Mouse (Mus musculus) adrenal gland, postnatal 36 days (tissue): ENCODE measurements around the gene Umodl1. TPM values are rescaled to one million over a fixed set of nuclear protein-coding genes. Genes with fewer than 3 reads are reported as not detected.
A peak's percentile ranks its signal among the peaks of the same experiment; 100 is the strongest.

ENCODE experiments used
- DNase-seq, 2 experiments: peaks; one replicate each; pipeline ENCODE4 v3.0.0; 2021; ENCODE audit warnings: mixed read lengths in 1 of 2
- microRNA-seq: library from miRNA; unstranded; fragments of <30 nt; microRNA quantifications from one replicate; pipeline ENCODE4 v1.2.0, GENCODE M21; 2021
- total RNA-seq, 2 experiments: library from RNA; stranded (reverse); gene quantifications; 2 replicates each; pipeline ENCODE4 v1.2.3; 2021

Umodl1 gene
- total RNA-seq, 2 experiments from 2014 or later: 1.1 TPM; not detected in 1

DNA sequence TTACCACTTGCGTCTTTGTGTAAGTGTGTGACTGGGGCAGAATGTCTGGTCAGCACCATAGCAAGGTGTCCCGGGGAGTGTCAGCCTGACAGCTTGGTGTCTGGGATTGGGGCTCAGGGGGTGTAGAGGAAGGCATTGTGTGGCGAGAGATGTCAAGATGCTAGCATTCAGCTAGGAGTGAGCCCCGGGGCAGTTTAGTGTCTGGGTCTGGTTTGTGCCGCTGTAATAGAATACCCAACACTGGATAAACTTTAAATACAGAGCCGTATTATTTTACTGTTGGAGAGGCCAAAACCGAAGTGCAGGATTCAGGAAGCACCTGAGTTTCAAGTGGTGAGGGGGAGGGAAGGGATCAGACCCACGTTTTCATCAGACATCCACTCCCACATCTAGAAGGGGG, 82.9 kb downstream of the Umodl1 start:
- no peak for DNase-seq

DNA sequence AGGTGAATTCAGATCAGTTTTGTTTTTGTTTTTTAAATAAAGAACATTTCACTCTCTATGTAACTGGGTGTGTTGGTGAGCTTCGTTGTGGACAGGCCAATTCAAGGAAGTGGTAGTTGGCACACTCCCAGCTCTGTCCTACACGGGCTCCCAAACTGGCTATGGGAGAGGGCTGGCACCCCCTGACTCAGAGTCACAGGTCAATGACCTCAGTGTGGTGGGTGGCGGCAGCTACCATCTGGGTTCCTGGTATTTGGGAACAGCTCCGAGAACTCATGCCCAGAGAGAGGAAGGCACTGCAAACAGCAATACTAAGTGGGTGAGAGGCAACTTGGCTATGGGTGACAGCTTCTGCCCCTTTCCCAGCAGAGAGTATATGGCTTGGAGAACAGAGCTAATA, 83.9 kb downstream of the Umodl1 start:
- DNase-seq: peak; percentile 28 to 62

DNA sequence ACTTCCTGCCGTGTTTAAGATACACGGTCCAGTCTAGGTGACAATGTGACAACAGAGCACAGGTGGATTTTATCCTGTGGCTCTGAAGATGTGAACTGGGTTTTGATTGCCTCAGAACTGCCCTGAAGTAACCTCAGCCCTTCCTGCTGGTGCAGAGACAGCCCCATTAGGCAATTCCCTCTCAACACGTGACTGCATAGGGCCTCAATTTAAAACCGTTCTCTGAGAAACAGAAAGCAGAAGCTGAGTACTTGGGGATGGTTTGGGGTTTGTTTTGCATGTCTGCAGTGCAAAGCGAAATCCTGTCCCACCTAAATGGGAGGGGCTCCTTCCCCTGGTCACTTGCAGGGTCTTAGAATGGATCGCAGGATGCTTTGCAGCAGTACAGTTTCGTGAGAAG, 85.2 kb downstream of the Umodl1 start:
- DNase-seq: peak; percentile 20 to 45

DNA sequence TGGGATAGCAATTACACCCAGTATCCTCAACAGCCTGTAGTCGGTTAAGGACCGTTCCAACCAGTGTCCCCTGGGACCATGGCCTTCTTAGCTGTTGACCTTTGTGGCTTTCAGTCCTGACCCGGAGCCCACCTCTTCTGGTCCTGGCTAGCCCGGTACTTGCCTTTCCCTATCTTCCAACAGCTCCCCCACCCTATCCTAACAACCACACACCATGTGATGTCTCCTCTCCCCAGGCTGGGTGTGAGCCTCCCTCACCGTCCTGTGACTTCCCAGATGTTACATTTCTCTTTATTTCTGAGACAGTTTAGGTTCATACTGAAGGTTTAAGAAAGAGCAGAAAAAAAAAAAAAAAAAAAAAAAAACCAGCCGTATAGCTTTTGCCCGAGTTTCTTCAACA, 86.0 kb downstream of the Umodl1 start:
- no peak for DNase-seq

DNA sequence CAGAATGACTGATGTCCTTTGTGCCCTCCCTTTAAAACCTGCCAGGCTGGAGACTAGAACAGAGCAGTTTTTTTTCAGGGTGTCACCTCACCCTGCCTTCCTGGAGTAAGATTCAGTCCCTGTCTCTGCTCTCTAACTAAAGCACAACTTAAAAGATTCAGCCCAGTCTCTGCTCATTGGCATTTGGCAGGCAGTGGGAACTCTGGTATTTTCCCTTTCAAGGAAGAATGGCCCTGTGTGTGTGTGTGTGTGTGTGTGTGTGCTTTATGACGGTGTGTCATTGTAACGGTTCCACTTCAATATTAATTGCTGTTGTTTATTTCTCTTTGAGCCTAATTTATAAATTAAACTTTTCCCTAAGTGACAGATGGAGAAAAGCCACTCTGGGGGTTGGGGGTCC, 88.3 kb downstream of the Umodl1 start:
- DNase-seq: no peak

DNA sequence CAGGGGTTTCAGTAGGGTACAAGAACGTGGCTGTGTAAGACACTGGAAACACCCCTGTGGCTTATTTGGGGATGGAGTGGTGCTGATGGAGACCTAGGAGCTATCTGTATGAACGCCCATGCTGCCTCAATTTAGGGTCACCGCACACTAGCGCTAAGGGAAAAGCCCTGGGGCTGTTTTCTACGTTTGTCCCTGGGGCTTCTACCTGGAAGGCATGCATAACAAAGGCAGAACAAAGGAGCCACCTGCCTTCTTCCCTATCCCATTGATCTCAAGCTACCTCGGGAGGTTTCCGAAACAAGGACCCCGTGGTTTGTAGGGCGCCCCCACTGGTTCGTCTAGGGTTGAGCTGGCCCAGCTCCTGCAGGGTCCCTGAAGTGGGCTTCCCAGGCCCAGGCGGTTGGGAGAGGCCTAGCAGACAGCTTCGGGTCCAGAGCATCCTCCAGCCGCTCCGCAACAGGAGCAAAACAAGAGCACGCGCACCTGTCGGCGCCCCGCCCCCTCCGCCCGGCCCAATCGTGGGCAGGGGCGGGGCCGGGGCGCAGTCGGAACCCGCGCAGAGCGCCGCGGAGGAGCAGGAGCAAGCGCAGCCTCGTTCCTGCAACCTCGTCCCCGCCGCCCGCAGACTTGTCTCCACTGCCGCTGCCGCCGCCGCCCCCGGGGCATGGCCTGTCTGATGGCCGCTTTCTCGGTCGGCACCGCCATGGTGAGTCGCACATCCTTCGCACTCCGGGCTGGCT, 102.9 kb downstream of the Umodl1 start, which contains the start of gene Abcg1:
Gene Abcg1, plus strand, starts transcription at position 525 of the 740 bp plus-strand sequence.
- peak; percentile 55 to 71 for DNase-seq

DNA sequence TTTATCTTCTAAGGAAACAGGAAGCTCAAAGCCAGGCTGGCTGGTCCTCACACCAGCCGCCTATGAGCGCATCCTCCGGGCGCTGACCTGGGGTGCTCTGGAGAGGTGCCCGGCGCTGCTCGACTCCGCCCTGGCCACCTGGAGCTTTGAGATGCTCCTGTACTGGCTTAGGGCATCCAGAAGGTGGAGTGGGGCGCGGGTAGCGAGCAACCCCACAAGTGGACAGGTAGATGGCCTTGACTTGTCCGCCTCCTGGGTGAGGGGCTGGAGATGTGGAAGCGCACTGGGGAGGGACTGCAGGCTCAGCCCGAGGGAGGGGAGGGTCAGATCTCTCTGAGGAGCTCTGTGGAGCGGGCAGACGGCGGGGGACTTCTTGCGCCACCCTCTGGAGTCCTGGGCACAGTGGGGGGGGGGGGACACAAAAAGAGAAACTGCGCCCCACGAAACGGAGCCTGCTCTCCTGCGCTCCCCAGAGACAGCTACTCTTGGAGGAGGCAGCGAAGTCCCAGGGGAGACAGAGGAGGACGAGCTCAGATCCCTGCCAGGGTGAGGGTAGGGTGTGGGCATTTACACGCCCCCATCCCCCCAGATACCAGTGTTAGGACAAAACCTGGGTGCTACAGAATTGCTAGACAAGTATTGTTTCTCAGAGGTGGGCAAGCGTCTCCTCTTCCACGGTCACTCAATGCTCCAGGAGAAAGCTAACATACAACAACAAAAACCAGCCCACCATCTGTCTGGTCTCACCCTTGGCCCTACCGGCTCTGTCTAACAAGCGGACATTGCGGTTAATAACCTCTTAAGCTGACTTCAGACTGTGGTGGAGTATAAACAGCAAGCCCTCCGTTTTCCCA, 103.7 kb downstream of the Umodl1 start:
- DNase-seq: no peak

DNA sequence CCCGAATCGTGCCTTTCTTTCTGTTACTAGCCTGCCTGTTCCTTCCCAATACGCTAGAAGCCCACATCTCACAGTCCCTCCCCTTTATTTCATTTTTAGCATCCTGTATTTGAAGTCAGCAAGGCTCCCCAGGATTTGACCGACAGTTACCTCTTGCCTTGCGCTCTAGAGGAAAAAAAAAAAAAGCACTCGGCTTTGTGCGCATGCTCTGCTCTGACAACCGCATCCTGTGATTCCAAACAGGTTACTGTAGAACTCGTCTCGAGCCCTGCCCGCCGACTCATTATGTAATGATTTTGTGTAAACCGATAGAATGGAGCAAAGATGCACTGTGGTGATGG, 104.3 kb downstream of the Umodl1 start:
- DNase-seq: peak; percentile 38 to 64

DNA sequence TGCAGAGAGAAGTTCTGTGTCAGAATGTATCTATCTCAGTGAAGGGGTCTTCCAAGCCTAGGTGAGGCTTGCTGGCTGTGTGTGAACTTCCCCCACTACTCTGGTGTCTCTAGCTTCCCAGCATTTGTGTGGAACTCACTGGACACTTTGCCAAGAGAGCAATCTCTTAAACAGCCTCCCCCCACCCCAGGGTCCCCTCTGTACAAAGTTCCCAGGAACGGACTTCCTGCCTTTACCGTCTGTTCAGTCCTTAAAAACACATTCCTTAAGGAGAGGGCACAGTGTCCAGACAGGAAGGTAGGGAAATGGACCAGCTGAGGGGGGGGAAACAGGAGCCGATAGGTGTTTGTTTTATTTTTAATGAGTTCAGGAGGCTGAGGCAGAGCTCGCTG, 105.8 kb downstream of the Umodl1 start:
- DNase-seq: no peak

Small RNA genes lying within 50 kb of the gene (microRNA-seq; reads per million reads assigned to microRNA genes)
- not detected for gene Gm24026

Other genes starting within 250 kb of the Umodl1 start
- gene Glp1r, start 52.8 kb upstream of the Umodl1 start, total RNA-seq: under 1 TPM; 0.07 to 0.20 TPM
- gene Abcg1, start 103.0 kb downstream of the Umodl1 start, total RNA-seq: 10 to 100 TPM; 10.0 to 12.7 TPM
- not detected for gene Tff3, start 175.0 kb downstream of the Umodl1 start, total RNA-seq
- not detected for gene Tff2, start 189.6 kb downstream of the Umodl1 start, total RNA-seq
- not detected for gene Tff1, start 210.6 kb downstream of the Umodl1 start, total RNA-seq
- not detected for gene Tmprss3, start 244.3 kb downstream of the Umodl1 start, total RNA-seq